Mouse (Mus musculus): Measurements from ENCODE around the gene Reps2. TPM values are rescaled to one million over a fixed set of nuclear protein-coding genes. Genes with fewer than 3 reads are reported as not detected.

The Reps2 gene
- total and polyA plus RNA-seq, 3 experiments: 0.40 to 18.3 (median 11.3) TPM

- Histone ChIP-seq H3K36me3 (replicated peaks) (no peaks in the 10 kb centered on the region), H3K27me3 (ENCODE audit: insufficient read depth, low read length) (no peaks in the 10 kb centered on the region), H3K4me3 (ENCODE audit: low read depth, low read length) (no peak overlapping the region), H3K9me3 (replicated peaks) (no peaks in the 10 kb centered on the region), H3K4me1 (ENCODE audit: insufficient read depth, low read depth, low read length) (no peaks in the 10 kb centered on the region)
- TF ChIP-seq GATA1 (IDR thresholded peaks at IDR 0.05; ENCODE audit: borderline replicate concordance, low read length) (no peak), CTCF (IDR thresholded peaks at IDR 0.05; ENCODE audit: low read depth, low read length) (no peak), POLR2AphosphoS5 (IDR thresholded peaks at IDR 0.05; ENCODE audit: insufficient replicate concordance, low read depth, low read length) (no peak), TAL1 (conservative IDR thresholded peaks at IDR 0.05; ENCODE audit: low read depth, low read length) (no peak), GATA2 (IDR thresholded peaks at IDR 0.05; ENCODE audit: borderline replicate concordance, low read depth, low read length) (no peak)
- ATAC-seq (ENCODE audit: extremely low read depth, insufficient number of reproducible peaks, low FRiP score, poor library complexity, severe bottlenecking): no peak
- no peak for DNase-seq (ENCODE audit: low spot score)
These were observed 62.9 kb downstream of the Reps2 start for GRCm38 (mm10) chrX:162580521-162580920.

- H3K27me3 ChIP-seq (ENCODE audit: insufficient read depth, low read length): no peaks in the 10 kb centered on the region
- H3K4me1 ChIP-seq (ENCODE audit: insufficient read depth, low read depth, low read length): no peaks in the 10 kb centered on the region
- no peaks in the 10 kb centered on the region for H3K36me3 ChIP-seq (replicated peaks)
- no peak for ATAC-seq (ENCODE audit: extremely low read depth, insufficient number of reproducible peaks, low FRiP score, poor library complexity, severe bottlenecking)
- no peaks in the 10 kb centered on the region for H3K9me3 ChIP-seq (replicated peaks)
- DNase-seq (ENCODE audit: low spot score): no peak
- TF ChIP-seq CTCF (IDR thresholded peaks at IDR 0.05; ENCODE audit: low read depth, low read length) (no peak), GATA2 (IDR thresholded peaks at IDR 0.05; ENCODE audit: borderline replicate concordance, low read depth, low read length) (no peak), POLR2AphosphoS5 (IDR thresholded peaks at IDR 0.05; ENCODE audit: insufficient replicate concordance, low read depth, low read length) (no peak), GATA1 (IDR thresholded peaks at IDR 0.05; ENCODE audit: borderline replicate concordance, low read length) (no peak), TAL1 (conservative IDR thresholded peaks at IDR 0.05; ENCODE audit: low read depth, low read length) (no peak)
- H3K4me3 ChIP-seq (ENCODE audit: low read depth, low read length): no peak overlapping the region
These were observed 75.0 kb downstream of the Reps2 start for GRCm38 (mm10) chrX:162568439-162568838.

- Histone ChIP-seq H3K9me3 (replicated peaks) (no peaks in the 10 kb centered on the region), H3K27me3 (ENCODE audit: insufficient read depth, low read length) (no peaks in the 10 kb centered on the region), H3K4me3 (ENCODE audit: low read depth, low read length) (no peak overlapping the region), H3K36me3 (replicated peaks) (no peaks in the 10 kb centered on the region), H3K4me1 (ENCODE audit: insufficient read depth, low read depth, low read length) (no peaks in the 10 kb centered on the region)
- DNase-seq (ENCODE audit: low spot score) (no peak), ATAC-seq (ENCODE audit: extremely low read depth, insufficient number of reproducible peaks, low FRiP score, poor library complexity, severe bottlenecking) (no peak)
- TF ChIP-seq CTCF (IDR thresholded peaks at IDR 0.05; ENCODE audit: low read depth, low read length) (no peak), POLR2AphosphoS5 (IDR thresholded peaks at IDR 0.05; ENCODE audit: insufficient replicate concordance, low read depth, low read length) (no peak), GATA2 (IDR thresholded peaks at IDR 0.05; ENCODE audit: borderline replicate concordance, low read depth, low read length) (no peak), GATA1 (IDR thresholded peaks at IDR 0.05; ENCODE audit: borderline replicate concordance, low read length) (no peak), TAL1 (conservative IDR thresholded peaks at IDR 0.05; ENCODE audit: low read depth, low read length) (no peak)
These were observed 77.9 kb downstream of the Reps2 start for GRCm38 (mm10) chrX:162565501-162565900.

- DNase-seq (ENCODE audit: low spot score) (no peak), ATAC-seq (ENCODE audit: extremely low read depth, insufficient number of reproducible peaks, low FRiP score, poor library complexity, severe bottlenecking) (no peak)
- H3K27me3 ChIP-seq (ENCODE audit: insufficient read depth, low read length): no peaks in the 10 kb centered on the region
- TF ChIP-seq CTCF (IDR thresholded peaks at IDR 0.05; ENCODE audit: low read depth, low read length): no peak
- TF ChIP-seq TAL1 (conservative IDR thresholded peaks at IDR 0.05; ENCODE audit: low read depth, low read length): no peak
- TF ChIP-seq POLR2AphosphoS5 (IDR thresholded peaks at IDR 0.05; ENCODE audit: insufficient replicate concordance, low read depth, low read length): no peak
- TF ChIP-seq GATA1 (IDR thresholded peaks at IDR 0.05; ENCODE audit: borderline replicate concordance, low read length): no peak
- TF ChIP-seq GATA2 (IDR thresholded peaks at IDR 0.05; ENCODE audit: borderline replicate concordance, low read depth, low read length): no peak
- no peaks in the 10 kb centered on the region for H3K4me1 ChIP-seq (ENCODE audit: insufficient read depth, low read depth, low read length)
- H3K4me3 ChIP-seq (ENCODE audit: low read depth, low read length): no peak overlapping the region
- H3K36me3 ChIP-seq (replicated peaks): peaks cover 2% of the 10 kb centered on the region
- no peaks in the 10 kb centered on the region for H3K9me3 ChIP-seq (replicated peaks)
These were observed 87.0 kb downstream of the Reps2 start for GRCm38 (mm10) chrX:162556459-162556841.

GRCm38 (mm10) chrX:162555729-162556458 is 87.6 kb downstream of the Reps2 start:
- H3K36me3 ChIP-seq (replicated peaks): peaks cover 2% of the 10 kb centered on the region
- TF ChIP-seq POLR2AphosphoS5 (IDR thresholded peaks at IDR 0.05; ENCODE audit: insufficient replicate concordance, low read depth, low read length): no peak
- no peak for TF ChIP-seq CTCF (IDR thresholded peaks at IDR 0.05; ENCODE audit: low read depth, low read length)
- no peak for TF ChIP-seq GATA1 (IDR thresholded peaks at IDR 0.05; ENCODE audit: borderline replicate concordance, low read length)
- TF ChIP-seq TAL1 (conservative IDR thresholded peaks at IDR 0.05; ENCODE audit: low read depth, low read length): no peak
- TF ChIP-seq GATA2 (IDR thresholded peaks at IDR 0.05; ENCODE audit: borderline replicate concordance, low read depth, low read length): no peak
- no peak for ATAC-seq (ENCODE audit: extremely low read depth, insufficient number of reproducible peaks, low FRiP score, poor library complexity, severe bottlenecking)
- H3K4me3 ChIP-seq (ENCODE audit: low read depth, low read length): no peak overlapping the region
- no peak for DNase-seq (ENCODE audit: low spot score)
- no peaks in the 10 kb centered on the region for H3K9me3 ChIP-seq (replicated peaks)
- H3K27me3 ChIP-seq (ENCODE audit: insufficient read depth, low read length): no peaks in the 10 kb centered on the region
- H3K4me1 ChIP-seq (ENCODE audit: insufficient read depth, low read depth, low read length): no peaks in the 10 kb centered on the region

- TF ChIP-seq POLR2AphosphoS5 (IDR thresholded peaks at IDR 0.05; ENCODE audit: insufficient replicate concordance, low read depth, low read length) (no peak), GATA2 (IDR thresholded peaks at IDR 0.05; ENCODE audit: borderline replicate concordance, low read depth, low read length) (no peak), CTCF (IDR thresholded peaks at IDR 0.05; ENCODE audit: low read depth, low read length) (no peak), TAL1 (conservative IDR thresholded peaks at IDR 0.05; ENCODE audit: low read depth, low read length) (no peak), GATA1 (IDR thresholded peaks at IDR 0.05; ENCODE audit: borderline replicate concordance, low read length) (no peak)
- Histone ChIP-seq H3K27me3 (ENCODE audit: insufficient read depth, low read length) (no peaks in the 10 kb centered on the region), H3K4me1 (ENCODE audit: insufficient read depth, low read depth, low read length) (no peaks in the 10 kb centered on the region), H3K4me3 (ENCODE audit: low read depth, low read length) (no peak overlapping the region), H3K9me3 (replicated peaks) (no peaks in the 10 kb centered on the region), H3K36me3 (replicated peaks) (peaks cover 2% of the 10 kb centered on the region)
- DNase-seq (ENCODE audit: low spot score) (no peak), ATAC-seq (ENCODE audit: extremely low read depth, insufficient number of reproducible peaks, low FRiP score, poor library complexity, severe bottlenecking) (no peak)
These were observed 88.9 kb downstream of the Reps2 start for GRCm38 (mm10) chrX:162554513-162554912.
